In genomic region chr5:102261621-102262020, GRCm38 (mm10) we compare ENCODE assay signal across 21 mouse cellular contexts.
DNase-seq lines count a peak whose midpoint lies in the region; TF ChIP-seq lines count a peak whose summit lies in the region.
"Had no signal": no experiment of that assay in that cellular context is flagged by ENCODE, and none has a peak within 500 bp of the region (broad histone marks: within the 10 kb centered on the region; RNA-seq: fewer than 3 reads in every experiment).

No protein-coding gene starts in this region.

- intact Hi-C loops in gastrocnemius, adult 2 months (cut with DNase I), result no loop called here

- TF ChIP-seq CTCF in gastrocnemius, adult 2 months (IDR thresholded peaks at IDR 0.05), result no peak

- no peak overlapping the region for H3K4me3 ChIP-seq in gastrocnemius, adult 2 months
- H3K4me3 ChIP-seq: embryonic facial prominence, embryonic 15.5 days; erythroblast, embryonic 14.5 days; forebrain, embryonic 10.5 days; heart, embryonic 15.5 days; hindbrain, embryonic 10.5 days; intestine, embryonic 15.5 days had no signal

- DNase-seq in testis, postnatal 14 days (ENCODE audit: low spot score), result peak; percentile 16
- no peak for DNase-seq in testis, postnatal 10 days (ENCODE audit: low spot score)
- DNase-seq in adrenal gland, adult 8-10 months, result peak; percentile 85
- peak; percentile 74 to 84 for DNase-seq in adrenal gland, postnatal 36 days
- DNase-seq in cerebellum, adult 9-11 months, result no peak
- no peak for DNase-seq in gastrocnemius, adult 2 months
- no peak for DNase-seq in left cerebral cortex, adult 9 months (ENCODE audit: low spot score in 2 of 2)
- DNase-seq: cerebellum, adult 11 months; cerebellum, adult 8-10 months; cerebellum, postnatal 25 days; gastrocnemius, postnatal 36 days; heart, adult 18-20 months; heart, postnatal 14 days; kidney, adult 18-20 months had no signal

- no peak overlapping the region for H3K27ac ChIP-seq in gastrocnemius, adult 2 months
- H3K27ac ChIP-seq: embryonic facial prominence, embryonic 15.5 days; forebrain, embryonic 10.5 days; heart, embryonic 15.5 days; hindbrain, embryonic 10.5 days; hindbrain, embryonic 14.5 days; intestine, embryonic 15.5 days had no signal

Comparison
In these comparisons a context has a peak if more than half of its experiments do, and no peak if none do; other contexts are left out.
1. DNase-seq: peak in testis, postnatal 14 days (single experiment), adrenal gland, adult 8-10 months (single experiment) and adrenal gland, postnatal 36 days (2 of 2); none in testis, postnatal 10 days (single experiment), cerebellum, adult 9-11 months (single experiment), gastrocnemius, adult 2 months (single experiment) and left cerebral cortex, adult 9 months (0 of 2).